Mouse (Mus musculus): Measurements from ENCODE around the gene Ccr3. TPM values are rescaled to one million over a fixed set of nuclear protein-coding genes. Genes with fewer than 3 reads are reported as not detected.
"Not testable (repeated sequence)": the region's sequence is repeated elsewhere in the genome, so short reads cannot be mapped to it uniquely, and the experiment has no call there.

Gene Ccr3
- polyA plus RNA-seq (2015; fragmentation: Nextera tagmentation; extraction: Ambion mirVana): 0.20 TPM in 1 of 2 replicates, not detected in the other

GRCm38 (mm10) chr9:124021672-124022071, at the start of gene Ccr3:
Ccr3 (plus strand) TSS chr9:124021972.
- WGBS: 91% methylated on average over 1 of the region's 1 CpGs
- no peak within 1 kb of the TSS for H3K27ac ChIP-seq
- H3K27me3 ChIP-seq: no peaks in the 10 kb centered on the region
- no peak within 1 kb of the TSS for H3K9ac ChIP-seq
- no peaks in the 10 kb centered on the region for H3K4me1 ChIP-seq
- H3K36me3 ChIP-seq: no peaks in the 10 kb centered on the region
- H3K9me3 ChIP-seq: no peaks in the 10 kb centered on the region
- ATAC-seq (ENCODE audit: insufficient number of reproducible peaks, low FRiP score, low TSS enrichment, low read depth): no peak
- H3K4me2 ChIP-seq: no peak within 1 kb of the TSS
- H3K4me3 ChIP-seq: no peak within 1 kb of the TSS

- H3K27ac ChIP-seq: no peak overlapping the region
- no peaks in the 10 kb centered on the region for H3K4me1 ChIP-seq
- no peak for ATAC-seq (ENCODE audit: insufficient number of reproducible peaks, low FRiP score, low TSS enrichment, low read depth)
- no peaks in the 10 kb centered on the region for H3K9me3 ChIP-seq
- H3K27me3 ChIP-seq: no peaks in the 10 kb centered on the region
- H3K4me3 ChIP-seq: no peak overlapping the region
- H3K36me3 ChIP-seq: no peaks in the 10 kb centered on the region
- 60% methylated on average over 2 of the region's 2 CpGs for WGBS
- H3K9ac ChIP-seq: no peak overlapping the region
- no peak overlapping the region for H3K4me2 ChIP-seq
Observed at GRCm38 (mm10) chr9:123975630-123976029, 46.1 kb upstream of the Ccr3 start.

- no peaks in the 10 kb centered on the region for H3K36me3 ChIP-seq
- no peak overlapping the region for H3K27ac ChIP-seq
- no peaks in the 10 kb centered on the region for H3K27me3 ChIP-seq
- WGBS: 84% methylated on average over 9 of the region's 9 CpGs
- no peak overlapping the region for H3K9ac ChIP-seq
- no peaks in the 10 kb centered on the region for H3K9me3 ChIP-seq
- no peak overlapping the region for H3K4me2 ChIP-seq
- ATAC-seq (ENCODE audit: insufficient number of reproducible peaks, low FRiP score, low TSS enrichment, low read depth): no peak
- no peak overlapping the region for H3K4me3 ChIP-seq
- no peaks in the 10 kb centered on the region for H3K4me1 ChIP-seq
Observed at GRCm38 (mm10) chr9:123976876-123977663, 44.7 kb upstream of the Ccr3 start.

GRCm38 (mm10) chr9:123978308-123978707, 43.5 kb upstream of the Ccr3 start, which contains the start of gene Ccr1l1:
Ccr1l1 (minus strand) TSS chr9:123978408.
- Histone ChIP-seq H3K27ac (no peak within 1 kb of the TSS), H3K9me3 (no peaks in the 10 kb centered on the region), H3K27me3 (no peaks in the 10 kb centered on the region), H3K4me3 (no peak within 1 kb of the TSS), H3K4me1 (no peaks in the 10 kb centered on the region), H3K9ac (no peak within 1 kb of the TSS), H3K4me2 (no peak within 1 kb of the TSS), H3K36me3 (no peaks in the 10 kb centered on the region)
- no peak for ATAC-seq (ENCODE audit: insufficient number of reproducible peaks, low FRiP score, low TSS enrichment, low read depth)
- 70% methylated on average over 1 of the region's 1 CpGs for WGBS

- not testable (repeated sequence) for H3K9ac ChIP-seq, H3K4me2 ChIP-seq
Observed at GRCm38 (mm10) chr9:123980858-123981475, 40.8 kb upstream of the Ccr3 start.

GRCm38 (mm10) chr9:123981909-123982308, 39.9 kb upstream of the Ccr3 start:
- Histone ChIP-seq H3K9ac (no peak overlapping the region), H3K27me3 (no peaks in the 10 kb centered on the region), H3K9me3 (no peaks in the 10 kb centered on the region), H3K4me1 (no peaks in the 10 kb centered on the region), H3K4me3 (no peak overlapping the region), H3K27ac (no peak overlapping the region), H3K36me3 (no peaks in the 10 kb centered on the region), H3K4me2 (no peak overlapping the region)
- ATAC-seq (ENCODE audit: insufficient number of reproducible peaks, low FRiP score, low TSS enrichment, low read depth): no peak
- 77% methylated on average over 4 of the region's 4 CpGs for WGBS

More at GRCm38 (mm10) chr9:123980858-123981475, 40.8 kb upstream of the Ccr3 start:
- H3K4me1 ChIP-seq; H3K27me3 ChIP-seq; H3K9me3 ChIP-seq; ATAC-seq (ENCODE audit: insufficient number of reproducible peaks, low FRiP score, low TSS enrichment, low read depth); H3K4me3 ChIP-seq; H3K27ac ChIP-seq; H3K36me3 ChIP-seq: not testable (repeated sequence)
- WGBS: no CpG with 5 or more reads among the region's 3 CpGs

- H3K4me3 ChIP-seq: no peak overlapping the region
- H3K9ac ChIP-seq: no peak overlapping the region
- no peak overlapping the region for H3K27ac ChIP-seq
- no peaks in the 10 kb centered on the region for H3K4me1 ChIP-seq
- no peaks in the 10 kb centered on the region for H3K27me3 ChIP-seq
- H3K9me3 ChIP-seq: no peaks in the 10 kb centered on the region
- no peak overlapping the region for H3K4me2 ChIP-seq
- no peak for ATAC-seq (ENCODE audit: insufficient number of reproducible peaks, low FRiP score, low TSS enrichment, low read depth)
- H3K36me3 ChIP-seq: no peaks in the 10 kb centered on the region
- 75% methylated on average over 1 of the region's 1 CpGs for WGBS
Observed at GRCm38 (mm10) chr9:123982720-123983119, 39.1 kb upstream of the Ccr3 start.

GRCm38 (mm10) chr9:123984943-123985342, 36.8 kb upstream of the Ccr3 start:
- no peak overlapping the region for H3K27ac ChIP-seq
- no peaks in the 10 kb centered on the region for H3K4me1 ChIP-seq
- H3K4me2 ChIP-seq: no peak overlapping the region
- H3K9me3 ChIP-seq: no peaks in the 10 kb centered on the region
- no peaks in the 10 kb centered on the region for H3K36me3 ChIP-seq
- no peak for ATAC-seq (ENCODE audit: insufficient number of reproducible peaks, low FRiP score, low TSS enrichment, low read depth)
- no peak overlapping the region for H3K9ac ChIP-seq
- no peak overlapping the region for H3K4me3 ChIP-seq
- H3K27me3 ChIP-seq: no peaks in the 10 kb centered on the region

- WGBS: 80% methylated on average over 2 of the region's 2 CpGs
- no peak for ATAC-seq (ENCODE audit: insufficient number of reproducible peaks, low FRiP score, low TSS enrichment, low read depth)
Observed at GRCm38 (mm10) chr9:123986217-123986616, 35.6 kb upstream of the Ccr3 start.

GRCm38 (mm10) chr9:123989671-123990070, 32.1 kb upstream of the Ccr3 start:
- Histone ChIP-seq H3K4me3 (no peak overlapping the region), H3K4me2 (no peak overlapping the region), H3K27me3 (no peaks in the 10 kb centered on the region), H3K4me1 (no peaks in the 10 kb centered on the region), H3K9me3 (no peaks in the 10 kb centered on the region), H3K36me3 (no peaks in the 10 kb centered on the region), H3K9ac (no peak overlapping the region), H3K27ac (no peak overlapping the region)
- 49% methylated on average over 3 of the region's 3 CpGs for WGBS
- ATAC-seq (ENCODE audit: insufficient number of reproducible peaks, low FRiP score, low TSS enrichment, low read depth): no peak

More at GRCm38 (mm10) chr9:123986217-123986616, 35.6 kb upstream of the Ccr3 start:
- Histone ChIP-seq H3K36me3 (no peaks in the 10 kb centered on the region), H3K4me2 (no peak overlapping the region), H3K27me3 (no peaks in the 10 kb centered on the region), H3K9ac (no peak overlapping the region), H3K9me3 (no peaks in the 10 kb centered on the region), H3K4me3 (no peak overlapping the region), H3K4me1 (no peaks in the 10 kb centered on the region), H3K27ac (no peak overlapping the region)

- Histone ChIP-seq H3K4me2 (no peak overlapping the region), H3K4me1 (no peaks in the 10 kb centered on the region), H3K27ac (no peak overlapping the region), H3K4me3 (no peak overlapping the region), H3K9me3 (no peaks in the 10 kb centered on the region), H3K36me3 (no peaks in the 10 kb centered on the region), H3K9ac (no peak overlapping the region), H3K27me3 (no peaks in the 10 kb centered on the region)
- WGBS: 38% methylated on average over 1 of the region's 1 CpGs
- ATAC-seq (ENCODE audit: insufficient number of reproducible peaks, low FRiP score, low TSS enrichment, low read depth): no peak
Observed at GRCm38 (mm10) chr9:123991312-123991906, 30.4 kb upstream of the Ccr3 start.

- Histone ChIP-seq H3K4me3 (no peak overlapping the region), H3K4me2 (no peak overlapping the region), H3K9ac (no peak overlapping the region), H3K27ac (no peak overlapping the region), H3K27me3 (no peaks in the 10 kb centered on the region), H3K36me3 (no peaks in the 10 kb centered on the region), H3K4me1 (no peaks in the 10 kb centered on the region), H3K9me3 (no peaks in the 10 kb centered on the region)
- WGBS: 68% methylated on average over 3 of the region's 3 CpGs
- no peak for ATAC-seq (ENCODE audit: insufficient number of reproducible peaks, low FRiP score, low TSS enrichment, low read depth)
Observed at GRCm38 (mm10) chr9:123997719-123998118, 24.1 kb upstream of the Ccr3 start.
